Mouse (Mus musculus) cerebellum, adult 11-12 months (tissue): ENCODE measurements around the gene Fndc3a.

Experiments used
- DNase-seq: peaks from one replicate; pipeline ENCODE4 v3.0.0; 2022

Gene Fndc3a

DNA sequence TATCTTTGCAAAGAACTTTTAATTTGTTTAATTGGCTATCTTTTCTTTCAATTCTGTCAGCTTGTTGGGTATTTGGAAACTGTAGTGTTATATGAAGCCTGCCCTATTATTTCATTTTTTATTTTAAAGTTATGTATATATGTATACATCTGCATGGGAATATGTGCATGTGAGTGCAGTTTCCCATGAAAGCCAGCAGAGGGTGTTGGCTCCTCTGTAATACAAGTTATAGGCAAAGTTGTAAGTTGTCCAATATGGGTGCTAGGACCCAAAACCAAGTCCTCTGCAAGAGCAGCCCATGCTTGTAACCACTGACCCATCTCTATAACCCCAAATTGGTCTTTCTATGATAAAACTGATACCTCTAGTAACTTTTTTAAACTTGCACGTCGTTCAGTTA is 38.8 kb downstream of the Fndc3a start:
- no peak for DNase-seq

DNA sequence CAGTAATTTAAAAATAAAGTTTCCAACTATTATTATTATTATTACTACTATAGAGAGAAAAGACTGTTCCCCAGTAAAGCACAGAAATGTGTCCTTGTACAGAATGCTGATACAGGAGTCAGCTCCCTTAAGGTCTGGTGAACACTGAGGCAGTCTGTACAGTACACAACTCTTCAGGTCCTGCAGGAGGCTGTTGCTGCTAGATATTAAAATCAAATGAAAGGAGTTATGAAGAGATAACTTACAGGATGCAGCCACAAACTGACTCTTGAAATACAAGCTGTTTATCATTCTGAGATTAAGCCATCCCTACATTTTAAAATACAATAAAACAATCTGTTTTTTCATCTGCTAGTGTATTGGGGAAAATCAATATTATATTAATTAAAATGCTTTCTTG is 60.5 kb downstream of the Fndc3a start:
- DNase-seq: no peak

DNA sequence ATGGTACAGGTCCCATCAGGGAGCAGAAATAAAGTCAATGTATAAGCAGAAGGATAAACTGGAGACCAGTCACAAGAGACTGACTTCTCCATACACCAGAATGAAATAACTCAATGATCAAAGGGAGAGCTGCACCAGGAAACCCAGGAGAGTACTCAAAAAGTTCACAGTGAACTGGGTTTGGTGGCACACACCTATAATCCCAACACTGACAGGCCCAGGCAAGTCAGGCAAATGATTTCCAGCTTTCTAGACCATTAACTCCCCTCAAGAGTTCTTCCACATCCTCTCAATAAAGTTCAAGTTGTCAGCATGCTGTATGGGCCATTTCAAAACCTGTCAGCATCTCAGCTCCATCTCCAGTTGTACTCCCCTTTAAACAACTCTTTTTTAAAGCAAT is 64.3 kb downstream of the Fndc3a start:
- no peak for DNase-seq

GRCm38 (mm10) chr14:72644620-72645019 is 65.2 kb downstream of the Fndc3a start:
- no peak for DNase-seq

DNA sequence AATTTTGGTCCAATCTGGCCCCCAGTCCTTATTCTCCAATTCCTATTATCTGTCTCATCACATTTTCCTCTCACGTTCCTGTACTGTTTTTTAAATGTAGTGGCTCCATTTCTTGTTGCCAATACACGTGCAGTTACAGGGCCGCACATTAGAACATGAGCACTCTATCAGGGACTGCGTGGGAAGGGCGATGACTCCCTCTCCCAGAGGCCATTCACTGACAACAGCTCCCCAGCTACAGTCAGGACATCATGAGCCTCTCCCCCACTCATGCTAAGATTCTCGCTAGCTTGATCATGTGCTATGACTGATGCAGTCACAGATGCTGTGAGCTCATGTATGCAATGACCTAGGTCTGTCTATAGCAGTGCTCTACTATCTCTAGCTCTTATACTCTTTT is 71.3 kb downstream of the Fndc3a start:
- no peak for DNase-seq

GRCm38 (mm10) chr14:72633571-72633970 is 76.2 kb downstream of the Fndc3a start:
- DNase-seq: no peak

DNA sequence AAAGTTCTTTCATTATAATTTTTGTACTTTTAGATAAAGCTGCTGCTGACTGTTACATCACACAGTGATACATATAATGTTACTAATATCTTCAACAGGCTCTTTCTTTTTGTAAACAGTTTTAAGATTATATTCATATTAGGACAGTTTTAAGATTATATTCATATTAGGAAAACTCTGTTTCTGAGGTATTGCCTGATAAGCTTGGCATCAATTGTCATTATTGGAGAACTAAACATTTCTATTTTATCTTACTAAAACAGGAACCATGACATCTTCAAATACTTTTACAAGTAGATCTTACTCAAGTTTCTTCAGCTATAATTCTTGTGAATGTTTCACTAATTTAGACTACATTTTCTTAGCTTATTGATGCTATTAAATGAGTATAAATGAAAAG is 84.4 kb downstream of the Fndc3a start:
- DNase-seq: no peak

DNA sequence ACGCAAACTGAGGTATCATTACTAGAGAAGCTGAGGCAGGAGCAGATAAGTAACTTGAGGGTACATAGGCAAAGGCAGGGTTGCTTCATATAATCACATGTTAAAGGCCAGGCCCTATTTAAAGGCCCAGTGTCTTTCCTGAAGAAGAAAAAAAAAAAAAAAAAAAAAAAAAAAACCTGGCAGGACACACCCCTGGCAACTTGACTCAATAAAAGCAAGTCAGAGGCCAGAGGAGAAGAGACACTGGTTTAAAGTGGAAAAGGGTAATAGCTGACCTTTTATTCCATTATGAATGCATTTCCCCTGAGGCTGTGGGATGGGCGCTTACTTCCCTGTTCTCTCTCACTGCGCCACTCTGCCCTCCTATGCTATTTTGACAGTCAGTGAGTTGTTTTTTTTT is 105.7 kb downstream of the Fndc3a start:
- DNase-seq: no peak

DNA sequence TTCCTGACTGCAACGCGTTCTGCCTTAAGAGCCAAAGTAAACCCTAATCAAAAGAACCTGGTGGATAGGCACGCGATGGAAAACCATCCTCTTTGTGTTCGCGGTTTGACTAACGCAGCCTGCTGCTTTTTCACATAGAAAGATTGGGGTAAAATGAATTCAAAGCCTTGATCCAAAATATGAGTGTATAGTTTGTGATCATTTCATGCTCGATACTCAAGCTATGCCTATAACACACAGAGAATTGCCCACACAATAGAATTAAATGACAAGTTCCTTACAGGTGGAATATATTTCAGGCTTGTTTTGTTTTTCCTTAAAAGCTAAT is 106.6 kb downstream of the Fndc3a start:
- no peak for DNase-seq

DNA sequence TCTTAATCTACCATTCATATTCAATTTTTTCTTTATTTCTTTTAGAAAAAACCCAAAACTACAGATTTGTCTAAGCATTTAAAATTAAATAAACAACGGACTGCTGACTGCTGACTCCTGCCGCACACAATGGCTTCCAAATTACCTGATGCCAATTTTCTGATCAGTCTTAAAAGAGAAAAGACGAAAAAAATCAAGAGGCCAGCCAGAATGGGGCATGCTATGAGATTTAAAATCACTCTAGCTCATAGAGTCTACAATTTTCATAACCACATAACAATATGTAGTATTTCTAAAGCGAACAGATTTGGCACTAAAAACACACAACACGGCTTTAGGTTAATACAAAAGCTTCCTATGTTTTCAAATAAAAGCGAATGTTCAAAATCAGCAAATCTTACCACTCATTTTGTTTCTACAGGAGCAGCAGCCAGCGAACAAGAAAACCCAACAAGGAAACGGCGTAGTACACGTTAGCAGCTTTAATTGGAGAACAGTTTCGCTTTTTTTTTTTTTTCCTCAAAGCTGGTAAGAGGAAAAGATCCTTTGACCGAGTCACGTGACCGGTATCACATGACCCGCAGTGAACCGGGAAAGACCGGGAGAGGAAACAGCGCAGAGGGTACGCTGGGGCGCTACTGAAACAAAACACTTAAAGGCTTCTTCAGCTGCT is 107.1 kb downstream of the Fndc3a start:
- DNase-seq: peak; percentile 86

DNA sequence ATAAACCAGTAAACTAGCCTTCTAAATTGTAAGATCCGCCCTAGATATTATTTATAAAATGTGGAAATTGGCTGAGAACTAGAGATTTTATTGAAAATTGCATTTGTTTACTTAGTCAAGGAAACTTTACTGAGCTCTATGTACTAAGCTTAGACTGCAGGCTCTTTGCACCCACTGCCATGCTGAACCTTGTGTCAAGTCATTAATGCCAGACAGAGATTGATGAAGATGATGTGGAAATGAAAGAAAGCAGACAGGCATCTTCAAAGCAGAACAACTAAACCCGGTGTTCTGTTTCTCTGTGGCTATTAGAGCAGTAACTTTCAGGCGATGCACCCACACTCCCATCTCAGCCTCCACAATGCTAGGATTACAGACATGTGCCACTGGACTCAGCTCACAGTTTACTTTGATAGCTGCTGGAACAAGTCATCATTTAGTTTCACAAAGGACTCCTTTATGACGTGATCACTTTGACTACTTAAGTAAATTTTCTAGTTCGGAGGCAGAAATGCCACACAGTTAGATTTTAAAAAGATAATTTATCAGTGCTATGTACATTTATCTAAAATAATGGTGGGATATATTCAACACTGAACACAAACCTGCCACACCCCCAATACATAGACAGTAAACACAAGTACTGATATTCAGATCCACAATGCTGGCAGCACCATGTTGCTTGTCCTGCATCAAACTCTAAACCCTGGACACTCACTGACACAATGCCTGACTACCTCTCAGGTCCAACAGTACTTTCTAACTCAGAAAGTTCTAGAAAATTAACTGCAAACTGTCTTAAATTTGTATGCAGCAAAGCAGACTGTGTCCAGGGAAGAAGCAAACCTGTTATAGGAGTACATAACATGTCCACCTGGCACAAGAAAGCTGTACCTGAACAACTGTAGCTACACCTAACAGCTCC is 108.2 kb downstream of the Fndc3a start:
- no peak for DNase-seq

DNA sequence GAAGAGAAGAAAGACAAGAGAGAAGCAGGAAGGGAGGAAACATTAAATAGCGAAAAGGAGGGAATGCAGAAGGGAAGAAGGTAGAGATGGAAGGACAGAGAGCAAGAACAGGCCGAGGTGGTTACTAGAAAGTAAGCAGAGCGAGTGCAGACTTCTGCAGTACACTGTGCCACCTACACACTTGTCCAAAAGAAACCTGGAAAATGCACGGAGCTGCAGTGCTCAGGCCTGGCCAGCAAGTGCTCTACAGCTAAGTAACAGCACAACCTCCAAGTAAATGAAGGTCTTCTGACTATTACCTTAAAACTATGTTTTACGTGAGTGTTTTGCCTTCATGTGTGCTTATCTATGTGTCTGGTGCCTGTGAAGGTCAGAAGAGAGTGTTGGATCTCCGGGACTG is 109.4 kb downstream of the Fndc3a start:
- DNase-seq: no peak

DNA sequence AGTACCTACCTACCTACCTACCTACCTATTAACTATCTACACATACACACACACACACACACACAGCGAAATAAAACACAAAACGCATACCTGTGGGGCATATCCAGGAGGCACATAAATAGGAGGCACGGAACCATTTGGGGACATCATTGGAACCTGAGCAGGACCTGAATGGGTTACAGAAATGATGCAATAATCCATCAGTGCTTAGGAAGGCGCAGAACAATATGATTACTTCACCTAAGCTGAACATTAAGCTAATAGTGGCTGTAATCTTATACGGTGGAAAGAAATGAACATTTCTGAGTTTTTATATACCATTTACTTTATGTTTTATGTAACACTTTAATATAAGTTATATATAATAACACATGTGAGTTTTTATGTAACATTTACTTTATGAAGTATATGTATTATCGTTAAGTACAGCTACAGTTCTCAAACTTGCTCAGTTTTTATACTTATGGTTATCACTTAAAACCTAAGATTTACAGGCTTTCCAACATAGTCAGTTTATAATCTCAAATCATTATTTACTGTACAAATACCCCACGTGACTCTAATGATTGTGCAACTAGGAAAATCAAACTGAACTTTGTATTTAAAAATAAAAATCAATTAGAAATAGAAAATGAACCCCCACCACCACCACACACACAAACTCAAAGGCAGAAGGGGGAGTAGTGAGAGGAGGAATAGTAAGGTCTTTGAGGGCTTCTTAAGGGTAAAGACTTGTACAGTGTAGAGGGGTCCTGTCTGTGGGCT is 110.6 kb downstream of the Fndc3a start:
- no peak for DNase-seq

DNA sequence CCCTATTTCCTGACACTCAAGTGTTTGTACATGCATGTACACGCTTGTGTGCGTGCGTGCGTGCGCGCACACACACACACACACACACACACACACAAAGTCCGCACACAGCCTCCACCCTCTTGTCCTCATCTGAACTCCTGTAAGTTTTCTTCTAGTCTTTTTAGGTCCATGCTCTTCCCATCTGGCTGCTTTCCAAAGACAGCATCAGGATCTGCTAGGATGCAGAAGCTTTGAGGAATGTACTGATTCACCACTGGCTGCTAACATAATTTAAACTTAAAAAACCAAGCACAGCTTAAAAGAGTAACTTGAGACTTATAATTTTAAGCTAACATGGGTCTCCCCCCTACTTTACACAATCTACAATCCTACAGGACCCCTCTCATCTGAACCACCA is 115.6 kb downstream of the Fndc3a start:
- no peak for DNase-seq

- no peak for DNase-seq
Observed at GRCm38 (mm10) chr14:72589415-72589814, 120.4 kb downstream of the Fndc3a start.

DNA sequence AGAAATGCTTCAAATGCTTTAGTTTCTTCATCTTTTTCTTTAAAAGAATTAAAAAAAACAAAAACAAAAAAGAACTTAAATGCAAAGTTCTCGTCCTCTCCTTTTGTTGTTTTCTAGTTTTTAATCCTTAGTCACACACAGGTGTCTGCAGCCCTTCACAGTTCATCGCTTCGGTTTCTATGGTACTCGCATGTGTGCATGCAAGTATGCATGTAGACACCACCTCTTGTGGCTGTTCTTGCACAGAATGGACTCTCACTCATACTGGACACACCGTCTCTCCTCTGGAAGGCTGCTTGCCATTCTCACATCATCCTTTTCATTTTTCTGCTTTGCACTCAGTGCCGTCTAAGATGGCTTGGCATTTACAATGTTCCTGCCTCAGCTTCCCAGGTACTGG is 126.8 kb downstream of the Fndc3a start:
- no peak for DNase-seq

DNA sequence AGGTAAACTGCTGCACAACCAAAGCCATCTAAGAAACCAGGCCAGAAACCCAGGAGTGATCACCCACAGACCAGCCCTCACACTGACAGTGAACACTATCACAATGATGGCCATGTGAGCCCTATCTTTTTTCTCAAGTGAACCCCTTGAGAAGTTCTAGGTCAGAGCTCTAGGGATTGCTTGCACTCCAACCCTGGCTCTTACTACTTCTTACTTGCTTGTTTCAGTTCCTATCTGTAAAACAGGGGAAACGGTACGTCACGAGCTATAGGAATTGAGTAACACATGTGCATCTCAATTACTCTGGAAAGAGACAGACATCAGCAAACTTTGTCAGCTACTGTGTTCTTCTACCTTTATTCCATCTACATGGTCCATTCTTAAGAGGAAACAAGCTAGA is 128.8 kb downstream of the Fndc3a start:
- no peak for DNase-seq

DNA sequence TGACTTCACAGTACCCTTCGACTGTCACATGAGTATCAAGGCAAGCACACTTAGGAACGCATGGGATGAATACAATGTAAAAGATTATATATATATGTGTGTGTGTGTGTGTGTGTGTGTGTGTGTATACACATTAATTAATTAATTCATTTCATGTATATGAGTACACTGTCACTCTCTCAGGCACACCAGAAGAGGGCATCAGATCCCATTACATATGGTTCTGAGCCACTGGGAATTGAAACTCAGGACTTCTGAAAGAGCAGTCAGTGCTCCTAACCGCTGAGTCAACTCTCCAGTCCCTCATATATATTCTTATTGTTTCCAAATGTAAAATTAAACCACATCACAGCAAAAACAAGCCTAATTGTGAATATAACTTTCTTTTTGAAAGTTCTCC is 133.5 kb downstream of the Fndc3a start:
- no peak for DNase-seq

- DNase-seq: no peak
Observed at GRCm38 (mm10) chr14:72563941-72564340, 145.9 kb downstream of the Fndc3a start.

GRCm38 (mm10) chr14:72558795-72559194 is 151.0 kb downstream of the Fndc3a start:
- DNase-seq: no peak

- DNase-seq: no peak
Observed at GRCm38 (mm10) chr14:72555846-72556245, 154.0 kb downstream of the Fndc3a start.

DNA sequence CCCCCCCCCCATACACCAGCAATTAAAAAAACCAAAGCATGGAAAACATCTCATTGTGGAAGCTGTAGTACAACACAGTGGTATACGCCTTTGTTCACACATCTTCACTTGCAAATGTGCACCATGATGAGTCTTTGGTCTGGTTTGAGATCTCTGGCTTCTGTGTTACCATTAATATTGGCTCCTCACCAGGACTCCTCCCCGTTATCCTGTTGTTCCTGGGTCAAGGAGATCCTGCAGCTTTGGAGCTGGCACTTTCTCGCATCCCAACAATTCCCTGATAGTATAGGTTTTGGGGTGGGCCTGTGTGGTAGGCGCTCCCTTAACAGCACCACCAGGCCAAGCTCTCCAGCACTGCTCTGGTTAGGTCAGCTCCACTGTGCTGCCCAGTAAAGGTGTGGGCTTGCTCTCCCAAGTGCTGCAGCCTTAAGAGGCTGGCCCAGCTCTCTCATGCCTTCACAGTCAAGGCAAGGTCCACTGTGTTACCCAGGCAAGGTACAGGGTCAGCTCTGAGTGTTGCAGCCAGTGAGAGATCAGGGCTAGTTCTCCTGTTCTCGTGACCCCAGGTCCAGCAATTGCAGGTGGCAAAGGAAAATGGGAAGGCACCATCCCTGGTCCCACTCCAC is 173.3 kb downstream of the Fndc3a start:
- no peak for DNase-seq

GRCm38 (mm10) chr14:72533862-72534261 is 175.9 kb downstream of the Fndc3a start:
- DNase-seq: no peak
